Mouse (Mus musculus): ENCODE results near the gene Bub1b. TPM values are rescaled to one million over a fixed set of nuclear protein-coding genes. Genes with fewer than 3 reads are reported as not detected.

Bub1b gene
- total and polyA plus RNA-seq, 3 experiments, result 91.5 to 118 (median 99.3) TPM

- dilution Hi-C loops (cut with MboI; ENCODE audit: extremely low pct_ligation_motif_present, extremely low pct_unique_long_range_greater_than_20kb, low sequenced_read_pairs), result no loop called here
- H3K4me1 ChIP-seq (ENCODE audit: control insufficient read depth in 1 of 2, insufficient read depth in 2 of 2), result peaks cover 7 to 37% of the 10 kb centered on the region in 2 experiments; a peak in 3 of 4 replicates
- in situ Hi-C loops (cut with MboI; ENCODE audit: low pct_ligation_motif_present, low pct_unique_long_range_greater_than_20kb, low sequenced_read_pairs), result no loop called here
- no peaks in the 10 kb centered on the region for H3K79me2 ChIP-seq (replicated peaks; ENCODE audit: control insufficient read depth, extremely low read depth, insufficient read depth, poor library complexity, severe bottlenecking)
- H3K27me3 ChIP-seq (replicated peaks), result no peaks in the 10 kb centered on the region
- H3K36me3 ChIP-seq (replicated peaks in 1 of 2; ENCODE audit: control insufficient read depth in 1 of 2, insufficient read depth in 1 of 2, low read length in 1 of 2), result no peaks in the 10 kb centered on the region
- no peak overlapping the region for H3K4me2 ChIP-seq (ENCODE audit: insufficient read depth, low read depth, poor library complexity, severe bottlenecking)
- no peak overlapping the region for H3K9ac ChIP-seq (ENCODE audit: insufficient read depth, low read depth)
- H3K27ac ChIP-seq (ENCODE audit: insufficient read depth, low read depth), result no peak overlapping the region
- H3K9me3 ChIP-seq (replicated peaks; ENCODE audit: low read length), result no peaks in the 10 kb centered on the region
- TF ChIP-seq KAT2A (IDR thresholded peaks at IDR 0.05; ENCODE audit: insufficient replicate concordance, low read length) (no peak), TBP (conservative IDR thresholded peaks at IDR 0.05; ENCODE audit: low read depth, low read length) (no peak), MAX (IDR thresholded peaks at IDR 0.05; ENCODE audit: low read length) (no peak), NRF1 (IDR thresholded peaks at IDR 0.05; ENCODE audit: low read depth, low read length) (no peak), ZKSCAN1 (IDR thresholded peaks at IDR 0.05; ENCODE audit: borderline replicate concordance, low read depth, low read length) (no peak), ETS1 (conservative IDR thresholded peaks at IDR 0.05; ENCODE audit: low read depth, low read length) (no peak), RAD21 (IDR thresholded peaks at IDR 0.05; ENCODE audit: low read depth, low read length) (no peak), SMC3 (IDR thresholded peaks at IDR 0.05; ENCODE audit: low read depth, low read length) (no peak), NELFE (IDR thresholded peaks at IDR 0.05; ENCODE audit: low read depth, low read length) (no peak), POLR2A (IDR thresholded peaks at IDR 0.05; ENCODE audit: low read depth, low read length) (no peak), MAFK (IDR thresholded peaks at IDR 0.05; ENCODE audit: insufficient replicate concordance, low read length) (no peak), USF1 (IDR thresholded peaks at IDR 0.05; ENCODE audit: low read depth, low read length) (no peak), CHD1 (IDR thresholded peaks at IDR 0.05; ENCODE audit: low read depth, low read length) (no peak)
- no peak for DNase-seq (ENCODE audit: extremely low read depth)
- no peak overlapping the region for H3K4me3 ChIP-seq (replicated peaks in 1 of 3; ENCODE audit: low read depth in 2 of 3, low read length in 2 of 3, poor library complexity in 1 of 3)
These were observed 71.2 kb downstream of the Bub1b start for GRCm38 (mm10) chr2:118669245-118669644.

- no peak for DNase-seq (ENCODE audit: extremely low read depth)
- in situ Hi-C loops (cut with MboI; ENCODE audit: low pct_ligation_motif_present, low pct_unique_long_range_greater_than_20kb, low sequenced_read_pairs), result no loop called here
- H3K36me3 ChIP-seq (replicated peaks in 1 of 2; ENCODE audit: control insufficient read depth in 1 of 2, insufficient read depth in 1 of 2, low read length in 1 of 2), result no peaks in the 10 kb centered on the region
These were observed 71.8 kb downstream of the Bub1b start for GRCm38 (mm10) chr2:118669785-118670184.

More at GRCm38 (mm10) chr2:118669785-118670184, 71.8 kb downstream of the Bub1b start:
- Histone ChIP-seq H3K9me3 (replicated peaks; ENCODE audit: low read length) (no peaks in the 10 kb centered on the region), H3K4me1 (ENCODE audit: control insufficient read depth in 1 of 2, insufficient read depth in 2 of 2) (peaks cover 6 to 31% of the 10 kb centered on the region in 2 experiments; a peak in 3 of 4 replicates), H3K27me3 (replicated peaks) (no peaks in the 10 kb centered on the region), H3K4me3 (replicated peaks in 1 of 3; ENCODE audit: low read depth in 2 of 3, low read length in 2 of 3, poor library complexity in 1 of 3) (no peak overlapping the region), H3K9ac (ENCODE audit: insufficient read depth, low read depth) (no peak overlapping the region), H3K27ac (ENCODE audit: insufficient read depth, low read depth) (no peak overlapping the region), H3K4me2 (ENCODE audit: insufficient read depth, low read depth, poor library complexity, severe bottlenecking) (no peak overlapping the region), H3K79me2 (replicated peaks; ENCODE audit: control insufficient read depth, extremely low read depth, insufficient read depth, poor library complexity, severe bottlenecking) (no peaks in the 10 kb centered on the region)
- TF ChIP-seq MAZ (IDR thresholded peaks at IDR 0.05; ENCODE audit: low read depth, low read length) (no peak), NELFE (IDR thresholded peaks at IDR 0.05; ENCODE audit: low read depth, low read length) (no peak), MXI1 (IDR thresholded peaks at IDR 0.05; ENCODE audit: low read depth, low read length) (no peak), POLR2AphosphoS2 (IDR thresholded peaks at IDR 0.05; ENCODE audit: low read depth, low read length) (no peak), ELF1 (IDR thresholded peaks at IDR 0.05; ENCODE audit: low read depth, low read length) (no peak), PAX5 (IDR thresholded peaks at IDR 0.05; ENCODE audit: low read length) (no peak), USF1 (IDR thresholded peaks at IDR 0.05; ENCODE audit: low read depth, low read length) (no peak), POLR2A (IDR thresholded peaks at IDR 0.05; ENCODE audit: low read depth, low read length) (no peak), SIN3A (IDR thresholded peaks at IDR 0.05; ENCODE audit: low read length) (no peak), ETS1 (conservative IDR thresholded peaks at IDR 0.05; ENCODE audit: low read depth, low read length) (no peak), NRF1 (IDR thresholded peaks at IDR 0.05; ENCODE audit: low read depth, low read length) (no peak), GABPA (IDR thresholded peaks at IDR 0.05; ENCODE audit: insufficient replicate concordance, low read depth, low read length) (no peak), MAX (IDR thresholded peaks at IDR 0.05; ENCODE audit: low read length) (no peak)
- dilution Hi-C loops (cut with MboI; ENCODE audit: extremely low pct_ligation_motif_present, extremely low pct_unique_long_range_greater_than_20kb, low sequenced_read_pairs), result no loop called here

Measured in CH12.LX (cell line).